Mouse (Mus musculus): ENCODE results near the gene Tns1. TPM values are rescaled to one million over a fixed set of nuclear protein-coding genes. Genes with fewer than 3 reads are reported as not detected.

Tns1 gene
- polyA plus RNA-seq, 1 experiment from 2014 or later: 15.5 TPM

- Histone ChIP-seq H3K9ac (no peak overlapping the region), H3K4me1 (replicated peaks; ENCODE audit: control insufficient read depth, insufficient read depth, low read length) (no peaks in the 10 kb centered on the region), H3K4me2 (replicated peaks) (no peak overlapping the region), H3K27me3 (ENCODE audit: control insufficient read depth, insufficient read depth, low read length) (no peaks in the 10 kb centered on the region), H3K9me3 (ENCODE audit: control insufficient read depth, low read length) (no peaks in the 10 kb centered on the region), H3K4me3 (replicated peaks; ENCODE audit: low read length) (no peak overlapping the region), H3K27ac (no peak overlapping the region), H3K36me3 (replicated peaks; ENCODE audit: control insufficient read depth, insufficient read depth) (no peaks in the 10 kb centered on the region)
- WGBS: 55% methylated on average over 15 of the region's 15 CpGs
- no peak for DNase-seq (ENCODE audit: low spot score)
- ATAC-seq (ENCODE audit: low FRiP score): no peak
These were observed 194.9 kb downstream of the Tns1 start for GRCm38 (mm10) chr1:73929211-73929951.

GRCm38 (mm10) chr1:73928385-73928784 is 195.9 kb downstream of the Tns1 start:
- no peak overlapping the region for H3K27ac ChIP-seq
- H3K27me3 ChIP-seq (ENCODE audit: control insufficient read depth, insufficient read depth, low read length): no peaks in the 10 kb centered on the region
- no peaks in the 10 kb centered on the region for H3K36me3 ChIP-seq (replicated peaks; ENCODE audit: control insufficient read depth, insufficient read depth)
- DNase-seq (ENCODE audit: low spot score) (no peak), ATAC-seq (ENCODE audit: low FRiP score) (no peak)
- no peak overlapping the region for H3K9ac ChIP-seq
- WGBS: 92% methylated on average over 8 of the region's 8 CpGs
- H3K4me2 ChIP-seq (replicated peaks): no peak overlapping the region
- no peaks in the 10 kb centered on the region for H3K4me1 ChIP-seq (replicated peaks; ENCODE audit: control insufficient read depth, insufficient read depth, low read length)
- no peak overlapping the region for H3K4me3 ChIP-seq (replicated peaks; ENCODE audit: low read length)
- H3K9me3 ChIP-seq (ENCODE audit: control insufficient read depth, low read length): no peaks in the 10 kb centered on the region

- Histone ChIP-seq H3K4me2 (replicated peaks) (no peak overlapping the region), H3K4me1 (replicated peaks; ENCODE audit: control insufficient read depth, insufficient read depth, low read length) (no peaks in the 10 kb centered on the region), H3K9me3 (ENCODE audit: control insufficient read depth, low read length) (no peaks in the 10 kb centered on the region), H3K27me3 (ENCODE audit: control insufficient read depth, insufficient read depth, low read length) (no peaks in the 10 kb centered on the region), H3K9ac (no peak overlapping the region), H3K27ac (no peak overlapping the region), H3K36me3 (replicated peaks; ENCODE audit: control insufficient read depth, insufficient read depth) (no peaks in the 10 kb centered on the region), H3K4me3 (replicated peaks; ENCODE audit: low read length) (no peak overlapping the region)
- ATAC-seq (ENCODE audit: low FRiP score) (no peak), DNase-seq (ENCODE audit: low spot score) (no peak)
- WGBS: 82% methylated on average over 15 of the region's 15 CpGs
These were observed 196.4 kb downstream of the Tns1 start for GRCm38 (mm10) chr1:73927819-73928218.

GRCm38 (mm10) chr1:73926279-73926678 is 198.0 kb downstream of the Tns1 start:
- 64% methylated on average over 7 of the region's 7 CpGs for WGBS

GRCm38 (mm10) chr1:73924871-73925610 is 199.2 kb downstream of the Tns1 start:
- Histone ChIP-seq H3K4me2 (replicated peaks) (no peak overlapping the region), H3K9ac (no peak overlapping the region), H3K9me3 (ENCODE audit: control insufficient read depth, low read length) (no peaks in the 10 kb centered on the region), H3K27me3 (ENCODE audit: control insufficient read depth, insufficient read depth, low read length) (no peaks in the 10 kb centered on the region), H3K36me3 (replicated peaks; ENCODE audit: control insufficient read depth, insufficient read depth) (no peaks in the 10 kb centered on the region), H3K27ac (no peak overlapping the region), H3K4me1 (replicated peaks; ENCODE audit: control insufficient read depth, insufficient read depth, low read length) (no peaks in the 10 kb centered on the region), H3K4me3 (replicated peaks; ENCODE audit: low read length) (no peak overlapping the region)
- ATAC-seq (ENCODE audit: low FRiP score): no peak
- no peak for DNase-seq (ENCODE audit: low spot score)
- WGBS: 92% methylated on average over 18 of the region's 18 CpGs

More at GRCm38 (mm10) chr1:73926279-73926678, 198.0 kb downstream of the Tns1 start:
- Histone ChIP-seq H3K27ac (no peak overlapping the region), H3K9me3 (ENCODE audit: control insufficient read depth, low read length) (no peaks in the 10 kb centered on the region), H3K4me2 (replicated peaks) (no peak overlapping the region), H3K36me3 (replicated peaks; ENCODE audit: control insufficient read depth, insufficient read depth) (no peaks in the 10 kb centered on the region), H3K4me1 (replicated peaks; ENCODE audit: control insufficient read depth, insufficient read depth, low read length) (no peaks in the 10 kb centered on the region), H3K9ac (no peak overlapping the region), H3K27me3 (ENCODE audit: control insufficient read depth, insufficient read depth, low read length) (no peaks in the 10 kb centered on the region), H3K4me3 (replicated peaks; ENCODE audit: low read length) (no peak overlapping the region)
- DNase-seq (ENCODE audit: low spot score): no peak
- no peak for ATAC-seq (ENCODE audit: low FRiP score)

GRCm38 (mm10) chr1:73924210-73924609 is 200.0 kb downstream of the Tns1 start:
- Histone ChIP-seq H3K36me3 (replicated peaks; ENCODE audit: control insufficient read depth, insufficient read depth) (no peaks in the 10 kb centered on the region), H3K27me3 (ENCODE audit: control insufficient read depth, insufficient read depth, low read length) (no peaks in the 10 kb centered on the region), H3K4me3 (replicated peaks; ENCODE audit: low read length) (no peak overlapping the region), H3K4me2 (replicated peaks) (no peak overlapping the region), H3K4me1 (replicated peaks; ENCODE audit: control insufficient read depth, insufficient read depth, low read length) (no peaks in the 10 kb centered on the region), H3K9me3 (ENCODE audit: control insufficient read depth, low read length) (no peaks in the 10 kb centered on the region), H3K9ac (no peak overlapping the region), H3K27ac (no peak overlapping the region)
- WGBS: 90% methylated on average over 5 of the region's 5 CpGs
- no peak for ATAC-seq (ENCODE audit: low FRiP score)
- no peak for DNase-seq (ENCODE audit: low spot score)

- Histone ChIP-seq H3K27me3 (ENCODE audit: control insufficient read depth, insufficient read depth, low read length) (no peaks in the 10 kb centered on the region), H3K27ac (no peak overlapping the region), H3K9ac (no peak overlapping the region), H3K4me2 (replicated peaks) (no peak overlapping the region), H3K36me3 (replicated peaks; ENCODE audit: control insufficient read depth, insufficient read depth) (no peaks in the 10 kb centered on the region; the same call in 1 of the 2 replicates), H3K4me1 (replicated peaks; ENCODE audit: control insufficient read depth, insufficient read depth, low read length) (no peaks in the 10 kb centered on the region), H3K4me3 (replicated peaks; ENCODE audit: low read length) (no peak overlapping the region), H3K9me3 (ENCODE audit: control insufficient read depth, low read length) (no peaks in the 10 kb centered on the region)
- WGBS: 85% methylated on average over 8 of the region's 8 CpGs
- ATAC-seq (ENCODE audit: low FRiP score): no peak
- no peak for DNase-seq (ENCODE audit: low spot score)
These were observed 201.1 kb downstream of the Tns1 start for GRCm38 (mm10) chr1:73923185-73923584.

- no peaks in the 10 kb centered on the region; the same call in 1 of the 2 replicates for H3K36me3 ChIP-seq (replicated peaks; ENCODE audit: control insufficient read depth, insufficient read depth)
- no peaks in the 10 kb centered on the region for H3K4me1 ChIP-seq (replicated peaks; ENCODE audit: control insufficient read depth, insufficient read depth, low read length)
- ATAC-seq (ENCODE audit: low FRiP score): no peak
- 95% methylated on average over 8 of the region's 8 CpGs for WGBS
- no peak overlapping the region for H3K27ac ChIP-seq
- no peak for DNase-seq (ENCODE audit: low spot score)
- H3K27me3 ChIP-seq (ENCODE audit: control insufficient read depth, insufficient read depth, low read length): no peaks in the 10 kb centered on the region
- no peak overlapping the region for H3K4me3 ChIP-seq (replicated peaks; ENCODE audit: low read length)
- no peak overlapping the region for H3K9ac ChIP-seq
- no peak overlapping the region for H3K4me2 ChIP-seq (replicated peaks)
- no peaks in the 10 kb centered on the region for H3K9me3 ChIP-seq (ENCODE audit: control insufficient read depth, low read length)
These were observed 203.5 kb downstream of the Tns1 start for GRCm38 (mm10) chr1:73920701-73921100.

GRCm38 (mm10) chr1:73919909-73920308 is 204.3 kb downstream of the Tns1 start:
- no peak for DNase-seq (ENCODE audit: low spot score)
- WGBS: 95% methylated on average over 3 of the region's 3 CpGs
- H3K4me1 ChIP-seq (replicated peaks; ENCODE audit: control insufficient read depth, insufficient read depth, low read length): no peaks in the 10 kb centered on the region

More at GRCm38 (mm10) chr1:73919909-73920308, 204.3 kb downstream of the Tns1 start:
- H3K9ac ChIP-seq: no peak overlapping the region
- H3K4me2 ChIP-seq (replicated peaks): no peak overlapping the region
- H3K27me3 ChIP-seq (ENCODE audit: control insufficient read depth, insufficient read depth, low read length): no peaks in the 10 kb centered on the region
- H3K36me3 ChIP-seq (replicated peaks; ENCODE audit: control insufficient read depth, insufficient read depth): no peaks in the 10 kb centered on the region; the same call in 1 of the 2 replicates
- H3K9me3 ChIP-seq (ENCODE audit: control insufficient read depth, low read length): no peaks in the 10 kb centered on the region
- no peak overlapping the region for H3K4me3 ChIP-seq (replicated peaks; ENCODE audit: low read length)
- ATAC-seq (ENCODE audit: low FRiP score): no peak
- no peak overlapping the region for H3K27ac ChIP-seq
